Mouse (Mus musculus): Measurements from ENCODE around the gene Pdcd1lg2.

DNA sequence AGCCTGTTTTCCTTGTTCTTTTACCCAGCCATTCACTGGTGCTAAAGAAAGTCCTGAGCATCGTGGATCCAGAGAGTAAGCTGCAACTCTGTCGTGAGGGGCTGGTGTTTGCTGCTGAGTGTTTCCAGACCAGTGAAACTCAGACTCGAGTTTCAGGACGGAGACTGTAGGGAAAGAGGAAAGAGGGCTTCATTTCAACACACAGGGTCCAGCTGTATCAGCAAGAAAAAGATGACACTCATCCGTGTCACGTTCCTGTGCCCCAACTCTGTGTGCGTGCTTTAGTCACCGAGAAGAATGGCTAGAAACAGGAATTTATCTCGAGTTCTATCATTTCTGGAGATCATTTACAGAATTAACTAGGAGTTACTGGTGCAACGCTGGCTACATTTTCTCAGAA, 77.7 kb downstream of the Pdcd1lg2 start:
- TF ChIP-seq MAX (IDR thresholded peaks at IDR 0.05; ENCODE audit: low read depth), result no peak
- no peak for TF ChIP-seq POLR2AphosphoS2 (IDR thresholded peaks at IDR 0.05; ENCODE audit: insufficient read length, low read depth)
- TF ChIP-seq REST (IDR thresholded peaks at IDR 0.05; ENCODE audit: insufficient read depth, insufficient read length), result no peak
- no peak for TF ChIP-seq POLR2A (IDR thresholded peaks at IDR 0.05; ENCODE audit: insufficient read length, low read depth)
- no peak for TF ChIP-seq TCF12 (IDR thresholded peaks at IDR 0.05; ENCODE audit: insufficient read depth, poor library complexity, severe bottlenecking)
- no peak for TF ChIP-seq USF1 (IDR thresholded peaks at IDR 0.05; ENCODE audit: low read depth)
- no peak for TF ChIP-seq E2F4 (IDR thresholded peaks at IDR 0.05; ENCODE audit: insufficient read depth)
- no peak for TF ChIP-seq MYOG (IDR thresholded peaks at IDR 0.05; ENCODE audit: control insufficient read depth in 1 of 3, insufficient read depth in 1 of 3, insufficient read length in 2 of 3, low read depth in 2 of 3)
